Mouse (Mus musculus): ENCODE data around the gene N4bp2. TPM values are rescaled to one million over a fixed set of nuclear protein-coding genes. Genes with fewer than 3 reads are reported as not detected.

The N4bp2 gene
- polyA plus RNA-seq, 1 experiment: 73.4 TPM

DNA sequence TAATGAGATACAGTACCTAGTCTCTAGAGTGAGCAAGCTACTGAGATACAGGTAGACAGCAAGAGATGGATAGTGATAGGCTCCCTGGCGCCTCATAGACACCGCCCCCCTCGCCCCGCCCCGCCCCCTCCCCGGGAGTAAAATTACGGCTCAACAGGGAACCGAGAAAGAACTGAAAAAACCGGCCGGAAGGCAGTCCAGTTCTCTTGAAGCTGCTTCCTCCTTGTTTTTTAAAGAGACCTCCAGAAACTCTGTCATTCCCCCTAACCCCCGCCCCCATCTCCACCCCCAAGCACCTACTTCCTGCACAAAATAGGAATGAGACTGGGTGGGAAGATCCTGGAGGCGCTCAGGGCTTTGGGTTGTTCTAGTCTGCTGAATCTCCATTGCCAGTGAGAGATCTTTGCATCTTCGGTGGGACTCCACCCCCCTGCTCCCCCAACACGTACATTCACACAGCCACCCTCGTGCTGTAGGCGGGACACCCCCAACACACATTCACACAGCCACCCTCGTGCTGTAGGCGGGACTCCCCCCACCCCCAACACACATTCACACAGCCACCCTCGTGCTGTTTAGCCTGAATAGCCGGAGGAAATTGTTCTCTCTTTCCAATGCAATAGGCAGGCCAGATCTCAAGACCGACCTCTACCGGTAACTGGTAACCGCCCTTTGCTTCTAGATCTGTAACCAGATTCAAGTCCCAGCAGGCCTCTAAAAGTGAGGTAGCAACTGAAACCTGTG, 38.8 kb upstream of the N4bp2 start:
- Histone ChIP-seq H3K27ac (ENCODE audit: insufficient read depth, low read length) (peak overlapping the region; percentile 99), H3K36me3 (ENCODE audit: control insufficient read depth, insufficient read depth, low read length, poor library complexity, severe bottlenecking) (no peaks in the 10 kb centered on the region), H3K4me1 (ENCODE audit: control insufficient read depth, insufficient read depth, low read length) (peaks cover 5% of the 10 kb centered on the region), H3K4me3 (ENCODE audit: low read depth, low read length) (peak overlapping the region; percentile 31), H3K9me3 (replicated peaks; ENCODE audit: control insufficient read depth, insufficient read depth, low read length, poor library complexity, severe bottlenecking) (no peaks in the 10 kb centered on the region), H3K27me3 (ENCODE audit: control insufficient read depth, insufficient read depth, low read length, poor library complexity, severe bottlenecking) (no peaks in the 10 kb centered on the region), H3K9ac (ENCODE audit: low read depth, poor library complexity, severe bottlenecking) (peak overlapping the region; percentile 23)
- no peak for TF ChIP-seq POLR2A (IDR thresholded peaks at IDR 0.05; ENCODE audit: insufficient read depth, low read length)
- peak; percentile 98 for TF ChIP-seq EP300 (IDR thresholded peaks at IDR 0.05; ENCODE audit: insufficient read depth, low read depth, low read length)
- TF ChIP-seq CTCF (IDR thresholded peaks at IDR 0.05; ENCODE audit: low read depth, low read length): no peak

DNA sequence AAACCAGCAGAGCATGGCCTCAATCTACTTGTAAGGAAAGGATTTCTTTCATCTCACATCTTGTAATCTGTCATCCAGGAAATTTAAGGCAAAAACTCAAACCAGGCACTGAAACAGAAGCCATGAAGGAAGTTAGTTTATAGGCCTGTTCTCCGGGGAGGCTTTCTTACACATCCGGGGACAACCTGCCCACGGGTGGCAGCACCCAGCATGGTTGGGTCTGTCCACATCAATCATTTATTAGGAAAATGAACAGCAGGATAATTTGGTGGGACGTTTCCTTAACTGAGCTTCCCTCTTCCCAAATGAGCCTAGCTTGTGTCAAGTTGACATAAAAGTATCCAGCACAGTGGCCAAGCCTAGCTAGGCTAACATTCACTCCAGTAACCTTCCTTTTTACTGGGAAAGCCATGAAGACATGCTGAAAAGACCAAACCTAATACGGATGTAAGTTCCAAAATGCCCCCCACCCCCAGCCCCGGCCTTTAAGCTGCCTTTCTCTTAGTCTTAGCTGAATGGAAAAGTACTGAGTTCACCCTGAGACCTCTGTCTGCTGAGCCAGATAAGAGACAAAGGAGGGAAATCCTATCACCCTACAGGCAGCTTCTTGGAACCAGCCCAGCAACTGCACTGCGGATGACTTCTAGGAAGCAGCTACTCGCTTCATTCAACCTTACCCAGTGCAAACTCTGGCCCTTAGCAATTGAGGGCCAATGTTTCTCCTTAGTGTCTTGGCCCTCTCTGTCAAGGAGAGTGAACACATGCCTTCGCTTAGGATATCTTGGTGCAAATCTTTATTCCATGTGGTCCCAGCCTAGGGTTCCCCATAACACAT, 31.9 kb upstream of the N4bp2 start:
- Histone ChIP-seq H3K27me3 (ENCODE audit: control insufficient read depth, insufficient read depth, low read length, poor library complexity, severe bottlenecking) (no peaks in the 10 kb centered on the region), H3K9me3 (replicated peaks; ENCODE audit: control insufficient read depth, insufficient read depth, low read length, poor library complexity, severe bottlenecking) (no peaks in the 10 kb centered on the region), H3K4me1 (ENCODE audit: control insufficient read depth, insufficient read depth, low read length) (no peaks in the 10 kb centered on the region), H3K9ac (ENCODE audit: low read depth, poor library complexity, severe bottlenecking) (0 out of 2 replicates have a peak overlapping the region, but pooled peaks have one; percentile 33), H3K36me3 (ENCODE audit: control insufficient read depth, insufficient read depth, low read length, poor library complexity, severe bottlenecking) (no peaks in the 10 kb centered on the region), H3K27ac (ENCODE audit: insufficient read depth, low read length) (peak overlapping the region; percentile 83), H3K4me3 (ENCODE audit: low read depth, low read length) (no peak overlapping the region)
- TF ChIP-seq CTCF (IDR thresholded peaks at IDR 0.05; ENCODE audit: low read depth, low read length) (no peak), EP300 (IDR thresholded peaks at IDR 0.05; ENCODE audit: insufficient read depth, low read depth, low read length) (no peak), POLR2A (IDR thresholded peaks at IDR 0.05; ENCODE audit: insufficient read depth, low read length) (no peak)

DNA sequence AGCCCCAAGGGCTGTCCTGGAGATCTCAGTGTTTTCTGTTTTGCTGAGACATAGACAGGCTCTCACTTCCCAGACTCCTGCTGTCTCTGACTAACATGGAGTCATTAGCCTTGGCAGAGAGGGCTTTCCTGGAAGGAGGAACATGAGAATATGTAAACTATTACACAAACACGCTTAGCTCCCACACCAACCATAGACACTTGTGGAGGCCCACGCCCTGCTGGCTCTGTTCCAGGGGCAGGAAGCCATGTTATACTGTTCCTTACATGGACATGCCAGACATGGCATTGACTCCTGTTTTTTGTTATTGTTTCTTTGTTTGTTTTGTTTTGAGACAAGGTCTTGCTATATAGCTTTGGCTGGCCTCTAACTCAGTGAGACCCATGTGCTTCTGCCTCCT, 27.7 kb upstream of the N4bp2 start:
- no peak overlapping the region for H3K27ac ChIP-seq (ENCODE audit: insufficient read depth, low read length)
- no peaks in the 10 kb centered on the region for H3K27me3 ChIP-seq (ENCODE audit: control insufficient read depth, insufficient read depth, low read length, poor library complexity, severe bottlenecking)
- no peak overlapping the region for H3K9ac ChIP-seq (ENCODE audit: low read depth, poor library complexity, severe bottlenecking)
- H3K4me3 ChIP-seq (ENCODE audit: low read depth, low read length): no peak overlapping the region
- no peaks in the 10 kb centered on the region for H3K4me1 ChIP-seq (ENCODE audit: control insufficient read depth, insufficient read depth, low read length)
- TF ChIP-seq CTCF (IDR thresholded peaks at IDR 0.05; ENCODE audit: low read depth, low read length) (no peak), EP300 (IDR thresholded peaks at IDR 0.05; ENCODE audit: insufficient read depth, low read depth, low read length) (no peak), POLR2A (IDR thresholded peaks at IDR 0.05; ENCODE audit: insufficient read depth, low read length) (no peak)
- H3K9me3 ChIP-seq (replicated peaks; ENCODE audit: control insufficient read depth, insufficient read depth, low read length, poor library complexity, severe bottlenecking): no peaks in the 10 kb centered on the region
- H3K36me3 ChIP-seq (ENCODE audit: control insufficient read depth, insufficient read depth, low read length, poor library complexity, severe bottlenecking): no peaks in the 10 kb centered on the region

DNA sequence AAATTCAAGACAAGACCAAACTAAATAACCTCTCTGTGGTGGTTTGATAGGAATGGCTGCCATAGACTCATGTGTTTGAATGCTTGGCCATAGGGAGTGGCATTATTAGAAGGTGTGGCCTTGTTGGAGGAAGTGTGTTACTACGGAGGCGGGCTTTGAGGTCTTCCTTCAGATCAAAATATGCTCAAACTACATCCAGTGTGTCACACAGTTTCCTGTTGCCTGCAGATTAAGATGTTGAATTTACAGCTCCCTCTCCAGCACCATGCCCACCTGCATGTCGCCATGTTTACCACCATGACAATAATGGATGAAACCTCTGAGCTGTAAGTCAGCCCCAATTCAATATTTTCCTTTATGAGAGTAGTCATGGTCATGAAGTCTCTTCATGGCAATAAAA, 24.0 kb upstream of the N4bp2 start:
- H3K4me1 ChIP-seq (ENCODE audit: control insufficient read depth, insufficient read depth, low read length): no peaks in the 10 kb centered on the region

DNA sequence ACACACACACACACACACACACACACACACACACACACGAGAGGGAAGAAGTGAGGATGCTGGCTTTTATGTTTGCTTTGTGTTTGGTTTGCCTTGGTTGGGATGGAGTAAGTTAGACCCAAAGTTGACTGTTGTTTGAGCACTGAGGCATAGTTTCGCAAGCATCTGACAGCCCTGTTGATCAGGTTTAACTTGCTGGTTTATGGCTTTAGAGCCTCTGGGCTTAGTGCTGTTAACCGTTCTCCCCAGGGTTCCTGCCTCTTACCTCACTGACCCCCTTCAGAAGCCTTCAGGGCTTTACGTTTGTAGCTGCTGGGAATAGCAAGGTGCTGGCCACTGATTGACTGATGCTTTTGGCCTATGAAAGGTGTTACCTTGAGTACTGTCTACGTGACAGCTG, 16.4 kb upstream of the N4bp2 start:
- H3K36me3 ChIP-seq (ENCODE audit: control insufficient read depth, insufficient read depth, low read length, poor library complexity, severe bottlenecking): no peaks in the 10 kb centered on the region
- no peak overlapping the region for H3K4me3 ChIP-seq (ENCODE audit: low read depth, low read length)
- peaks cover 3% of the 10 kb centered on the region for H3K4me1 ChIP-seq (ENCODE audit: control insufficient read depth, insufficient read depth, low read length)
- no peak for TF ChIP-seq POLR2A (IDR thresholded peaks at IDR 0.05; ENCODE audit: insufficient read depth, low read length)
- TF ChIP-seq CTCF (IDR thresholded peaks at IDR 0.05; ENCODE audit: low read depth, low read length): no peak
- TF ChIP-seq EP300 (IDR thresholded peaks at IDR 0.05; ENCODE audit: insufficient read depth, low read depth, low read length): no peak
- H3K9me3 ChIP-seq (replicated peaks; ENCODE audit: control insufficient read depth, insufficient read depth, low read length, poor library complexity, severe bottlenecking): no peaks in the 10 kb centered on the region
- H3K27me3 ChIP-seq (ENCODE audit: control insufficient read depth, insufficient read depth, low read length, poor library complexity, severe bottlenecking): no peaks in the 10 kb centered on the region
- no peak overlapping the region for H3K9ac ChIP-seq (ENCODE audit: low read depth, poor library complexity, severe bottlenecking)
- H3K27ac ChIP-seq (ENCODE audit: insufficient read depth, low read length): no peak overlapping the region

More for the DNA sequence above, 24.0 kb upstream of the N4bp2 start:
- Histone ChIP-seq H3K4me3 (ENCODE audit: low read depth, low read length) (no peak overlapping the region), H3K36me3 (ENCODE audit: control insufficient read depth, insufficient read depth, low read length, poor library complexity, severe bottlenecking) (no peaks in the 10 kb centered on the region), H3K27me3 (ENCODE audit: control insufficient read depth, insufficient read depth, low read length, poor library complexity, severe bottlenecking) (no peaks in the 10 kb centered on the region), H3K9ac (ENCODE audit: low read depth, poor library complexity, severe bottlenecking) (no peak overlapping the region), H3K27ac (ENCODE audit: insufficient read depth, low read length) (no peak overlapping the region), H3K9me3 (replicated peaks; ENCODE audit: control insufficient read depth, insufficient read depth, low read length, poor library complexity, severe bottlenecking) (no peaks in the 10 kb centered on the region)
- TF ChIP-seq EP300 (IDR thresholded peaks at IDR 0.05; ENCODE audit: insufficient read depth, low read depth, low read length): no peak
- no peak for TF ChIP-seq CTCF (IDR thresholded peaks at IDR 0.05; ENCODE audit: low read depth, low read length)
- TF ChIP-seq POLR2A (IDR thresholded peaks at IDR 0.05; ENCODE audit: insufficient read depth, low read length): no peak

DNA sequence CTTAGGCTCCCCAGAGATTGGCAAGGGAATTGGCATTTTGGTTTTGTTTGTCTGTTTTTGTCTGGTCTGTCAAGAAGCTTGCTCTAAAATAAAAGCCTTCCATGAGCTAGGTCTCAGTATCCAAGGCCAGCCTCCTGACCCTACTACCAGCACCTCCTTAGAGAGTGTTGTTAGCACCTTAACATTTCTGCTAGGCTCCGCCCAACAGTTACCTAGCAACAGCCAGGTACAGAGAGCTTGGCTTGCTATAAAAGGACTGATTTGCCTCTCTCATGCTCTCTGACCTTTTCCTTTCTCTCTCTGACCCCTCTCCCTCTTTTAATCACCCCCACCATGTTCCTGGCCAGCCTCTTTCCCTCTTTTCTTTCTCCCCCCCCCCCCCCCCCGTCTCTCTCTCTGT, 14.9 kb upstream of the N4bp2 start:
- Histone ChIP-seq H3K27ac (ENCODE audit: insufficient read depth, low read length) (no peak overlapping the region), H3K9me3 (replicated peaks; ENCODE audit: control insufficient read depth, insufficient read depth, low read length, poor library complexity, severe bottlenecking) (no peaks in the 10 kb centered on the region)

More for the DNA sequence above, 14.9 kb upstream of the N4bp2 start:
- no peak overlapping the region for H3K4me3 ChIP-seq (ENCODE audit: low read depth, low read length)
- no peaks in the 10 kb centered on the region for H3K36me3 ChIP-seq (ENCODE audit: control insufficient read depth, insufficient read depth, low read length, poor library complexity, severe bottlenecking)
- H3K27me3 ChIP-seq (ENCODE audit: control insufficient read depth, insufficient read depth, low read length, poor library complexity, severe bottlenecking): no peaks in the 10 kb centered on the region
- H3K9ac ChIP-seq (ENCODE audit: low read depth, poor library complexity, severe bottlenecking): no peak overlapping the region
- TF ChIP-seq CTCF (IDR thresholded peaks at IDR 0.05; ENCODE audit: low read depth, low read length) (no peak), EP300 (IDR thresholded peaks at IDR 0.05; ENCODE audit: insufficient read depth, low read depth, low read length) (no peak), POLR2A (IDR thresholded peaks at IDR 0.05; ENCODE audit: insufficient read depth, low read length) (no peak)
- peaks cover 3% of the 10 kb centered on the region for H3K4me1 ChIP-seq (ENCODE audit: control insufficient read depth, insufficient read depth, low read length)
